Mouse (Mus musculus) E14TG2a.4 (cell line): ENCODE results near the gene Rgs12.

Experiments used
- CTCF ChIP-seq: conservative IDR thresholded peaks from 2 replicates; pipeline ENCODE4 v1.5.1; 2014; ENCODE audit warnings: low read length
- NANOG ChIP-seq: IDR thresholded peaks from 2 replicates; pipeline ENCODE4 v1.6.1; 2014; ENCODE audit warnings: borderline replicate concordance, low read length, mixed read lengths

DNA sequence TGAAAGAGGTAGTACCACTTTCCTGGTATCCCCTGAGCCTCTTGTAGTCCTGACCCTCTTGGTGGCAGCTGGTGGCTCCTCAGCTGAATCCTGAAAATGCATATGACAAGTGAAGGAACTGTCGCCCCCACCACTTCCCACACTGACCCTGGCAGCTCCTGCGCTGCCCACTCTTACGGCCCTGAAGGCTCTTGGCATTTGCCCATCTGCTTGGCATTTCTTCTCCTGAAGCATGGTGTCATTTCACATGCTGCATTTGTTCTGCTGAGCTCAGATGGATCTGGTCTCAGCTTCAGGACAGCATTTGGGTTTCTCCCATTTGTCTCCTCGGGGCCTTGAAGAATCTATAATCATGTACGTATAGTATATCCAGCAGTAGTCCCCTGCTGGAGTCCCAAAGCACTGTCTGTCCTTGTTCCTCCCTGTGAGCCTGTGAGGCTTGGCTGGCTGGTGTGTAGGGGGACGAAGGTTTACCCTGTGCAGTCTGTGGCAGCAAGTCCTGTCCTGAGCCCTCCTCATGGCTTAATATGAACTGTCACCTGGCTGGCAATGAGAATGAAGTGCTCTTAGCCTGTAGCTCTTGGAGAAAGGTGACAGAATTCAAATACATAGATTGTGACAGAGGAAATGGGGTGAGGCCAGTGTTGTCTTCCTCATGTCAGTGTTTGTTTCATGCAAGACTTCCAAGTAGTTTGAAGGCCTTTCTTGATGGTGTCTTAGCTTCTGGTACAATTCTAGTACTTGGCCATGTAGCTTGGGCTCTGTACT, 62.1 kb downstream of the Rgs12 start:
- TF ChIP-seq CTCF (no peak), NANOG (no peak)
